Mouse (Mus musculus) hindbrain, embryonic 14.5 days (tissue): ENCODE results near the gene Pdia3. TPM values are rescaled to one million over a fixed set of nuclear protein-coding genes. Genes with fewer than 3 reads are reported as not detected.

Source experiments
- ATAC-seq: fragments of 200-750 bp; cut with Nextera tagmentation; 2 replicates; pipeline ENCODE4 v1.8.0; 2017; ENCODE audit warnings: moderate number of reproducible peaks, mild to moderate bottlenecking, moderate TSS enrichment, moderate library complexity; ENCODE audit not compliant: low FRiP score
- DNase-seq: peaks from one replicate; pipeline ENCODE4 v3.0.0-alpha.2; 2015; ENCODE audit warnings: low spot score
- H3K27ac ChIP-seq: fragments of 300-500 bp; sonication (generic); 2 replicates; pipeline ENCODE4 v1.5.1; 2014; ENCODE audit warnings: mild to moderate bottlenecking, moderate library complexity
- H3K27me3 ChIP-seq: fragments of 300-500 bp; sonication (generic); 2 replicates; pipeline ENCODE4 v1.6.1; 2014; ENCODE audit warnings: mild to moderate bottlenecking, low read length, mixed read lengths; ENCODE audit not compliant: control insufficient read depth, insufficient read depth
- H3K36me3 ChIP-seq: fragments of 300-500 bp; sonication (generic); replicated peaks from 2 replicates; pipeline ENCODE4 v1.6.1; 2014; ENCODE audit not compliant: control insufficient read depth, insufficient read depth
- H3K4me1 ChIP-seq: fragments of 300-500 bp; sonication (generic); replicated peaks from 2 replicates; pipeline ENCODE4 v1.6.1; 2014; ENCODE audit warnings: antibody characterized with exemption, low read length, mixed read lengths; ENCODE audit not compliant: control insufficient read depth, insufficient read depth
- H3K4me2 ChIP-seq: fragments of 300-500 bp; sonication (generic); replicated peaks from 2 replicates; pipeline ENCODE4 v1.6.1; 2014; ENCODE audit warnings: mild to moderate bottlenecking, moderate library complexity
- H3K4me3 ChIP-seq: fragments of 300-500 bp; sonication (generic); replicated peaks from 2 replicates; pipeline ENCODE4 v1.5.1; 2014; ENCODE audit warnings: mild to moderate bottlenecking, low read length
- H3K9ac ChIP-seq: fragments of 300-500 bp; sonication (generic); 2 replicates; pipeline ENCODE4 v1.6.1; 2014
- H3K9me3 ChIP-seq: fragments of 300-500 bp; sonication (generic); 2 replicates; pipeline ENCODE4 v1.6.1; 2016; ENCODE audit warnings: low read length; ENCODE audit not compliant: control insufficient read depth
- WGBS: fragments of 180-500 bp; shearing (Covaris S2); extraction: QIAGEN DNeasy Blood & Tissue Kit; methylation state at CpG from one replicate; pipeline ENCODE4 v1.1.7; 2014; 5-methylcytosine and 5-hydroxymethylcytosine counted together
- polyA plus RNA-seq: library from polyadenylated mRNA; unstranded; fragments of >200 nt; fragmentation: Nextera tagmentation; extraction: Ambion mirVana; gene quantifications from 2 replicates; pipeline ENCODE4 v1.2.1, GENCODE M21; 2014

Pdia3 gene
- polyA plus RNA-seq, 1 experiment from 2014 or later: 268 TPM

DNA sequence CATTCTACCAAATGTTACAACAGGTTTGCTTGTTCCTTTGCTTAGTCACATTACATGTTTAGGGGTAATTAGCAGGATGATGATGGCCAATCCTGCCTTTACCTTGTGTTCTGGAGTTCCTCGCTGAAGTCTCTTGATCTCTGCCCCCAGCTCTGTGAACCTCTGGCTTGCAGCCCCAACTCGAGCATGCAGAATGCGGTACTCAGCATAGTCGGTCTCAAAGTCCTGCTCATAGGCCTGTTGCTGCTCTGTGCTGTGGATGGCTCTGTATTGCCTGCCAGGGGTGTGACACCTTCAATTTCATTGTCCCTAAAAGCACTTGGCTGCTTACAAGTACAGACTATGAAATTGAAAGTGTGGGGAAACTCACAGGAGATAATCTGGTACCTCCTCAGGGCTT is 26.2 kb downstream of the Pdia3 start:
- Histone ChIP-seq H3K36me3 (peaks cover 54% of the 10 kb centered on the region), H3K9me3 (no peaks in the 10 kb centered on the region), H3K4me2 (no peak overlapping the region), H3K4me1 (peaks cover 12% of the 10 kb centered on the region; the same call in 1 of the 2 replicates), H3K4me3 (no peak overlapping the region), H3K9ac (no peak overlapping the region), H3K27me3 (peaks cover 26% of the 10 kb centered on the region), H3K27ac (no peak overlapping the region)
- no peak for ATAC-seq
- DNase-seq: no peak
- WGBS: 76% methylated on average over 4 of the region's 4 CpGs

DNA sequence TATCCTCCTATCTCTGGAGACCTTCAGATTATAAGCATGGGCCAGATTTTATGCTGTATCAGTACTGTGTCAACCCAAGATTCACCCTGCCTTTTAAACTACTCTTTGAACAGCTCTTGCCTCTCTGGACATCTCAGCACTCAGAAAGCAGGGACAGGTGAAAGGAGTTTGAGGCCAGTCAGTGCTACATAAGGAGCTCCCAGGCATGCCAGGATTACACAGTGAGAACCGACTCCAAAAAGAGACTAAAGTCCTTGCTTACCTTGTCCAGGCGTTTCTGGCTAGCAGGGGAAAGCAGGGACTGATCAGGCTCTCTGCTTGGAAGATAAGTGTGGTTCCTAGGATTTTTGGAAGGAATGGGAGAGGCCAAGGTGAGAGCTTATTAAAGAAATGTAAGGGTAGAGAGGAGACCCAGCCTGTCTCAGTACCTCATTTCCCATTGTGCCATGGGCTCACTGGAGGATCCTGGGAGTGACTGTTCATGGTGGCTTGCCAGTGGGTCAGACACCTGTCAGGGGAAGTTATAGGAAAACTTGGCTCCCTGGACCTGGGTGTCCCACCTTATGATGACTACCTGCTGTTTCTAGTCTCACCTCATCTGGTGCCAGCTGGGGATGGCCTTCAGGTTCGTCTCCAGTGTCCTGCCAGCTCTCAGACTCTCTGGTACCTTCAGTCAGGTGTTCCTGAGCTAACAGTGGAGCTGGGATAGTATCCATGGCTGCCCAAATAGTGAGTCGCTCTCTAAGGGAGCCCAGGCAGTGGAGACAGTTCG is 27.4 kb downstream of the Pdia3 start:
- Histone ChIP-seq H3K4me3 (no peak overlapping the region), H3K27me3 (peaks cover 26% of the 10 kb centered on the region), H3K4me2 (no peak overlapping the region), H3K9ac (no peak overlapping the region), H3K9me3 (no peaks in the 10 kb centered on the region), H3K36me3 (peaks cover 42% of the 10 kb centered on the region), H3K4me1 (peaks cover 12% of the 10 kb centered on the region; the same call in 1 of the 2 replicates), H3K27ac (no peak overlapping the region)
- WGBS: 67% methylated on average over 5 of the region's 5 CpGs
- ATAC-seq (no peak), DNase-seq (no peak)

DNA sequence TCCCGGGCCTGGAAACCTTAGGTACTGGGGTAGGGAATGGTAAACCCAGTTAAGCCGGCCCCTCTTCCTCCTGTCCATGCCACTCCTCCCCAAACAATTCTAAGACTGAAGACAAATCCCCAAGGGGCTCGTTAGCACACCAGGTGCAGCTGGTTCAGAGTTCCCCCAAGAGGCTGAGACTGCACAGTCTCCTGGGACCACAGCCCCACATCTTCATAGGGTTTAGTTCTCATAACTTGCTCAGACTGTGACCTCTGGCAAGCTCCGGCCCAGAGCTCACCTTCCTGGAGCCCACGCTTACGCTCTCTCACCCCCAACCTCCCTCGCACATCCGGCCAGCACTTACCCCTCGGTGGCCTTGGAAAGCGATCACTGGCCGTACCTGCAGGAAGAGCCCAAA is 28.2 kb downstream of the Pdia3 start:
- WGBS: 13% methylated on average over 11 of the region's 11 CpGs
- H3K9ac ChIP-seq: no peak overlapping the region
- H3K9me3 ChIP-seq: no peaks in the 10 kb centered on the region
- peak overlapping the region; percentile 51 for H3K4me2 ChIP-seq
- H3K36me3 ChIP-seq: peaks cover 34% of the 10 kb centered on the region
- H3K4me3 ChIP-seq: peak overlapping the region; percentile 19
- DNase-seq (no peak), ATAC-seq (no peak)
- H3K4me1 ChIP-seq: peaks cover 12% of the 10 kb centered on the region; the same call in 1 of the 2 replicates
- peaks cover 26% of the 10 kb centered on the region for H3K27me3 ChIP-seq
- H3K27ac ChIP-seq: no peak overlapping the region

DNA sequence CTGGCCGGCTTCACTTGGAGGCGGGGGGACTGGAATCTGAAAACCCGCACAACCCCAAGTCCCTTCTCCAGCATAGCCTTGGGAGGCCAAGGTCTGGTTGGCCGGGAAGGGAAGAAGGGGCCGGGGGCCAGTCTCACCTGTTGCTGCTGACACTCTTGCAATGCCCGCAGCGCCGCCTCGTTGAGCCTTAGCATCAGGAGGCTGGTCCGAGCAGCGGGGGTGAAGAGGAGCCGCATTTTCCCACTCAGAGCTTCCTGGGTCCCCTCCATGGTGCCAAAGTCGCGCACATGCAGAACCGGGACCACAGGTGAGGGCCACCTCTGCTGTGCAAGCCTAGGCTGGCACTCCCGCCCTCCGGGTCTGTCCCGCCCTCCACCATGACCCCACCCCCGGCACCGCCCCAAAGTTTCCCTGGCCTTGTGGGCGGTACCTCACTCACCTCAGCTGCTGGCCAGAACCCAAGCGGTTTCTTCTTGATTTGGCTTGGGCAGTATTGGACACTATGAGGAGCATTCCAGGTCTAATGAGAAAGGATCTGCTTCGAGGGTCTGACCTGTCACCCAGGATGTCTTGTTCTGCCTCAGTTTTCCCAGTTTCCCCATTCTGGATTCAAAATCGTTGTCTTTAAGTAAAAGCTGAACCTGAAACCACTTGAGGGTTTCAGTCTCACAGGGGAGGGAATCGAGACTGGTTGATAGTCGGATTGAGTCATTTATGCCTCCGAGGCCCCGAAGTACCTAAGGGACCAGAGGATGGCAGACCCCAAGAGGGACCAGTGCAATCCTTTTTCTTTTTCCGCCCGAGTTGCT is 28.9 kb downstream of the Pdia3 start:
- no peak overlapping the region for H3K9ac ChIP-seq
- DNase-seq (no peak), ATAC-seq (no peak; the same call in 1 of the 2 replicates)
- peak overlapping the region; percentile 19 for H3K4me3 ChIP-seq
- H3K9me3 ChIP-seq: no peaks in the 10 kb centered on the region
- no peak overlapping the region for H3K27ac ChIP-seq
- H3K27me3 ChIP-seq: peaks cover 26% of the 10 kb centered on the region
- under 1% methylated on average over 30 of the region's 30 CpGs for WGBS
- H3K4me1 ChIP-seq: peaks cover 12% of the 10 kb centered on the region; the same call in 1 of the 2 replicates
- H3K4me2 ChIP-seq: peak overlapping the region; percentile 51
- H3K36me3 ChIP-seq: peaks cover 27% of the 10 kb centered on the region

DNA sequence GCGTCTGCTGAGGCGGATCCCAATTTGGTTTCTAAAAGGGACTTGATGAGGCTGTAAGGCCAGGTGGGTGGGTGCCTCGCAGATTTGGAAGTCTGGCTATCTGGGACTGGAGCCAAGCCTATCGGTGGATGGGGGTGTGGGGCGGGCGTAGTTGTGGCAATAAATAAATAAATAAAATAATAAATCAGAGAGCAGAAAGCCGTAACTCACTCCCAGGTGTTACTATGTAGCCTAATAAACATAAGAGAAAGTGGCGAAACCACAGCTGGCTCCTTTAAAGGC is 29.4 kb downstream of the Pdia3 start:
- Histone ChIP-seq H3K4me1 (peaks cover 12% of the 10 kb centered on the region; the same call in 1 of the 2 replicates), H3K9me3 (no peaks in the 10 kb centered on the region), H3K9ac (no peak overlapping the region), H3K4me2 (peak overlapping the region; percentile 51), H3K27me3 (peaks cover 26% of the 10 kb centered on the region), H3K36me3 (peaks cover 22% of the 10 kb centered on the region), H3K4me3 (peak overlapping the region; percentile 19; the same call in 1 of the 2 replicates), H3K27ac (no peak overlapping the region)
- DNase-seq (no peak), ATAC-seq (no peak)
- WGBS: 15% methylated on average over 8 of the region's 8 CpGs

DNA sequence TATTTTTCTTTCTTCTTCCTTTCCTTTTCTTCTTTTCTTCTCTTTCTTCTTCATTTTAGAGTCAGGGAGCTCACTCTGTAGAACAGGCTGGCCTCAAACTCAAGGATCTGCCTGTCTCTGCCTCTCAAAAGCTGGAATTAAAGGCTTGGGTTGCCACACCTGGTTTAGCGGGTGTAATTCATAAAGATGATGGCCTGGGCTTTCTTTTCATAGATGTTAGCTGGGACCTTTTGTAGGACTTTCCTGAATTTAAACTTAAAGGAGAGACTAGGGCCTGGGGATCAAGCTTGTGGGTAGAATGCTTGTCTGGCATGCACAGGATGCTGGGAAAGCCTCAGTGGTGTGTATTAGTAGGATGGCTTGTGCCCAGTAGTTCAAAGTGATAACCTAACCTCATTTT is 30.6 kb downstream of the Pdia3 start, which contains the start of gene Ell3:
TSS of gene Ell3 (minus strand) at position 101 of the 400 bp plus-strand sequence.
- H3K9ac ChIP-seq: no peak within 1 kb of the TSS
- whole genome bisulfite sequencing: 93% methylated on average over 1 of the region's 1 CpGs
- DNase-seq (no peak), ATAC-seq (no peak)
- no peak within 1 kb of the TSS for H3K4me3 ChIP-seq
- no peaks in the 10 kb centered on the region for H3K9me3 ChIP-seq
- H3K4me2 ChIP-seq: 0 out of 2 replicates have a peak within 1 kb of the TSS, but pooled peaks have one; percentile 51
- H3K27me3 ChIP-seq: peaks cover 26% of the 10 kb centered on the region
- peaks cover 10% of the 10 kb centered on the region for H3K36me3 ChIP-seq
- peaks cover 12% of the 10 kb centered on the region; the same call in 1 of the 2 replicates for H3K4me1 ChIP-seq
- no peak within 1 kb of the TSS for H3K27ac ChIP-seq

DNA sequence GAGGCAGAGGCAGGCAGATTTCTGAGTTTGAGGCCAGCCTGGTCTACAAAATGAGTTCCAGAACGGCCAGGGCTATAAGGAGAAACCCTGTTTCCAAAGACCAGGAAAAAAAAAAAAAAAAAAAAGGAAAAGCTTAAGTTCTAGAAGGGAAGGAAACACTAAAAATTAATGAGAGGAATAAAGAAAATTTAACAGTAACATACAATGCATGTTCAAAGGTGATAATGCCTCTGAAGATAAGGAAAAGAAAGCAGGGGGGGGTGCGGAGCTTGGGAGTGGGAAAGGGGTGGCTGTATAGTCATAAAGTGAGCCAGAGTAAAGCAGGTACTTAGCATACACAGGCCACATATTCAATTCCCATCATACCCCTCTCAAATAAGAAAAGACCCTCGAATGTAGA is 31.5 kb downstream of the Pdia3 start:
- H3K27me3 ChIP-seq: peaks cover 26% of the 10 kb centered on the region
- H3K4me3 ChIP-seq: no peak overlapping the region
- 92% methylated on average over 3 of the region's 3 CpGs for WGBS
- H3K9ac ChIP-seq: no peak overlapping the region
- H3K9me3 ChIP-seq: no peaks in the 10 kb centered on the region
- H3K4me1 ChIP-seq: peaks cover 13% of the 10 kb centered on the region; the same call in 1 of the 2 replicates
- H3K4me2 ChIP-seq: no peak overlapping the region
- ATAC-seq (no peak), DNase-seq (no peak)
- no peak overlapping the region for H3K27ac ChIP-seq
- H3K36me3 ChIP-seq: 0 out of 2 replicates have a peak, but pooled peaks cover 2% of the 10 kb centered on the region

DNA sequence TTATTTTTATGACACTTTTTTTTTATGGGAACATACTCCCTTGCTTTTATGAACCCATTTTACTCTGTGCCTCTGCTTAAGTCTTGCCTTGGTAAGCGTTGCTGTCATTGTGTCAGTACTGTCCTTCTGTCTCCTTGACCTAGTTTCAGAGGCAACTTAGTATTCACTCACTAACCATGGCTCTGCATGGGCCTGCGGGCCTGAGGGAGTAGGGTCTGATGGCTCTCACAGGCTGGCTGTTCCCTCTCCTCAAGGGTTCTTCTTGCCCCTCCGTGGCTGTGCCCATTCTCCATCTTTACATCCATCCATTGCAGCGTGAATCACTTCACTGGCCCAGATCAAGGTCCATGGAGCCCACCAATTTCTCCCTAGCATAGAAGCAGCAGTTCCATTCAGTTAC is 32.9 kb downstream of the Pdia3 start:
- no peak overlapping the region for H3K4me2 ChIP-seq
- H3K27me3 ChIP-seq: peaks cover 16% of the 10 kb centered on the region
- no peaks in the 10 kb centered on the region for H3K9me3 ChIP-seq
- no peak overlapping the region for H3K27ac ChIP-seq
- no peaks in the 10 kb centered on the region; the same call in 1 of the 2 replicates for H3K36me3 ChIP-seq
- no peak overlapping the region for H3K4me3 ChIP-seq
- no peak for DNase-seq
- ATAC-seq: no peak
- H3K9ac ChIP-seq: no peak overlapping the region
- H3K4me1 ChIP-seq: peaks cover 25% of the 10 kb centered on the region
- WGBS: 83% methylated on average over 4 of the region's 4 CpGs

DNA sequence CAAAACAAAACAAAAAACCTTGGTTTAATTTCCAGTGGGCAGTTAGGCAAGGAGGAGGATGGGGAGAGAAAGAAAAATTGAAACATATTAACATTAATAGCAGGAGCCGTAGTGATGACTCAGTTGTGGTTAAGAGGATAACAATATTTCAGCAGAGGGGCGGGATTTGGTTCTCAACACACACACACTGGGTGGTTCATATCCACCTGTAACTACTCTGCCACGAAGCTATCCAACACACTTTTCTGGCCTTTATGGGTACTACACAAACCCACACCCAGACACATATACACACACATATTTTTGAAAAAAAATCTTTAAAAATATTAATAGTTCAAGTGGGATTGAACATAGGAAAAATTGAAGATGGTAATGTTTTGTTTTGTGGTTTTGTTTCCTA is 33.4 kb downstream of the Pdia3 start:
- no peak overlapping the region for H3K27ac ChIP-seq
- no peak for DNase-seq
- H3K9ac ChIP-seq: no peak overlapping the region
- no peak overlapping the region for H3K4me3 ChIP-seq
- H3K27me3 ChIP-seq: peaks cover 10% of the 10 kb centered on the region
- no peak for ATAC-seq
- H3K36me3 ChIP-seq: peaks cover under 1% of the 10 kb centered on the region; the same call in 1 of the 2 replicates
- 82% methylated on average over 3 of the region's 3 CpGs for WGBS
- H3K9me3 ChIP-seq: no peaks in the 10 kb centered on the region
- H3K4me2 ChIP-seq: no peak overlapping the region
- H3K4me1 ChIP-seq: peaks cover 23% of the 10 kb centered on the region
